Mouse (Mus musculus) stomach, embryonic 16.5 days (tissue): ENCODE measurements at regions not wholly inside any gene's neighbourhood (a gene's known extent, or its start where the extent isn't known, plus 50 kb on each side); places are given as distances from the start of the nearest gene placed in this dataset.

Experiments
- ATAC-seq: fragments of 200-750 bp; cut with Nextera tagmentation; 2 replicates; pipeline ENCODE4 v1.8.0; 2017; ENCODE audit warnings: moderate number of reproducible peaks, moderate TSS enrichment; ENCODE audit not compliant: insufficient read depth, low FRiP score
- H3K27ac ChIP-seq: fragments of 300-500 bp; sonication (generic); 2 replicates; pipeline ENCODE4 v1.5.1; 2014; ENCODE audit warnings: low read length
- H3K27me3 ChIP-seq: fragments of 300-500 bp; sonication (generic); 2 replicates; pipeline ENCODE4 v1.6.1; 2014; ENCODE audit warnings: low read length, control low read depth, mixed read lengths; ENCODE audit not compliant: control insufficient read depth, insufficient read depth
- H3K36me3 ChIP-seq: fragments of 300-500 bp; sonication (generic); 2 replicates; pipeline ENCODE4 v1.6.1; 2014; ENCODE audit warnings: low read length; ENCODE audit not compliant: control insufficient read depth, insufficient read depth
- H3K4me1 ChIP-seq: fragments of 300-500 bp; sonication (generic); 2 replicates; pipeline ENCODE4 v1.6.1; 2014; ENCODE audit warnings: low read length, control low read depth, mixed read lengths; ENCODE audit not compliant: control insufficient read depth, insufficient read depth
- H3K4me2 ChIP-seq: fragments of 300-500 bp; sonication (generic); 2 replicates; pipeline ENCODE4 v1.6.1; 2014; ENCODE audit warnings: low read depth, low read length, mixed read lengths
- H3K4me3 ChIP-seq: fragments of 300-500 bp; sonication (generic); replicated peaks from 2 replicates; pipeline ENCODE4 v1.5.1; 2014; ENCODE audit warnings: mild to moderate bottlenecking, low read length
- H3K9ac ChIP-seq: fragments of 300-500 bp; sonication (generic); 2 replicates; pipeline ENCODE4 v1.6.1; 2014; ENCODE audit warnings: low read length
- H3K9me3 ChIP-seq: fragments of 300-500 bp; sonication (generic); replicated peaks from 2 replicates; pipeline ENCODE4 v1.6.1; 2016; ENCODE audit warnings: low read length, control low read depth; ENCODE audit not compliant: control insufficient read depth
- WGBS: fragments of 180-500 bp; shearing (Covaris S2); extraction: QIAGEN DNeasy Blood & Tissue Kit; methylation state at CpG from one replicate; pipeline ENCODE4 v1.1.7; 2014; 5-methylcytosine and 5-hydroxymethylcytosine counted together

- Histone ChIP-seq H3K4me2 (no peak overlapping the region), H3K4me1 (no peaks in the 10 kb centered on the region), H3K4me3 (no peak overlapping the region), H3K27ac (no peak overlapping the region), H3K9me3 (no peaks in the 10 kb centered on the region), H3K27me3 (no peaks in the 10 kb centered on the region), H3K9ac (no peak overlapping the region), H3K36me3 (no peaks in the 10 kb centered on the region)
- no peak for ATAC-seq
- WGBS, result 80% methylated on average over 5 of the region's 5 CpGs
Observed at GRCm38 (mm10) chr2:47834055-47834799, 979.7 kb upstream of the Acvr2a start.

DNA sequence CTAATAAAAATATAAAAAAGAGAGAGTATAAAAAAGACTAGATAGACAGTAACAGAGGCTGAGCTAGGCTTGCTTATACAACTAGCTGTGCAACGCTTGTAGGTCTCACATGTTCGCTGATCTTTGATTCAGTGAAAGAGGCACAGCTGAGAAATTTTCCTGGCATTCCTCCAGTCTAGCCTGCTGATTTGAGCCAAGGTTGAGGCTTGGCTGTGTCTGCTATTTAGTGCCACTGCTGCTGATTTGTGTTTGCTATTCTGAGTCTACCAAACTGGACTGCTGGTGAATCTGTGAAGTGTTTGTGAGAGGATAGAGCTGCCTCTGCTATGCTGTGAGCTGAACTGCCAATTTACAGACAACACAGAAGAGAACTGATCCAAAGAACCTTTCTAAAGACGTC is 956.7 kb upstream of the Acvr2a start:
- Histone ChIP-seq H3K9me3 (no peaks in the 10 kb centered on the region), H3K4me2 (no peak overlapping the region), H3K9ac (no peak overlapping the region), H3K27ac (no peak overlapping the region), H3K27me3 (no peaks in the 10 kb centered on the region), H3K4me3 (no peak overlapping the region), H3K4me1 (no peaks in the 10 kb centered on the region), H3K36me3 (no peaks in the 10 kb centered on the region)
- no peak for ATAC-seq
- WGBS, result 52% methylated on average over 3 of the region's 3 CpGs

GRCm38 (mm10) chr2:47862446-47862845 is 951.5 kb upstream of the Acvr2a start:
- no peak for ATAC-seq

DNA sequence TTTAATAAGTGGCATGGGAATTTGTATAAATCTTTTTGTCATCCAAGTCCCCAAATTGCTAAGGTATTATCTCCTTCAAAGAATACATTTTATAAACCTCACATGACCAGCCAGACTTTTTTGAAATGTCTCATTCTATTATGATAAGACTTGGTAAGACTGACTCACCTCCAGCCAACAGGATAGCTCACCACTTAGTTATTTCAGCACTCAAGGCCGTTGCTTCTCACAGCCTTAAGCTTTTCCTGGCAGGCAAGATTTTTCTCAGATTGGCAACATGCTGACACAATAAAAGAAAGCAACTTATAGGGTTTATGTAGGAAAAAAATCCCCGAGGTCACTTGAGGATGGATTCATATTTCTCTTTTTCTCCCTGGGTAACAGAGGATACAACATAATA is 935.9 kb upstream of the Acvr2a start:
- Histone ChIP-seq H3K9ac (no peak overlapping the region), H3K9me3 (no peaks in the 10 kb centered on the region), H3K4me1 (no peaks in the 10 kb centered on the region), H3K4me3 (no peak overlapping the region), H3K27ac (no peak overlapping the region), H3K36me3 (no peaks in the 10 kb centered on the region), H3K4me2 (no peak overlapping the region), H3K27me3 (no peaks in the 10 kb centered on the region)
- ATAC-seq, result no peak
- WGBS, result 57% methylated on average over 2 of the region's 2 CpGs

More at GRCm38 (mm10) chr2:47862446-47862845, 951.5 kb upstream of the Acvr2a start:
- 73% methylated on average over 1 of the region's 1 CpGs for WGBS
- Histone ChIP-seq H3K27me3 (no peaks in the 10 kb centered on the region), H3K4me1 (no peaks in the 10 kb centered on the region), H3K27ac (no peak overlapping the region), H3K36me3 (no peaks in the 10 kb centered on the region), H3K4me3 (no peak overlapping the region), H3K9me3 (no peaks in the 10 kb centered on the region), H3K9ac (no peak overlapping the region), H3K4me2 (no peak overlapping the region)

DNA sequence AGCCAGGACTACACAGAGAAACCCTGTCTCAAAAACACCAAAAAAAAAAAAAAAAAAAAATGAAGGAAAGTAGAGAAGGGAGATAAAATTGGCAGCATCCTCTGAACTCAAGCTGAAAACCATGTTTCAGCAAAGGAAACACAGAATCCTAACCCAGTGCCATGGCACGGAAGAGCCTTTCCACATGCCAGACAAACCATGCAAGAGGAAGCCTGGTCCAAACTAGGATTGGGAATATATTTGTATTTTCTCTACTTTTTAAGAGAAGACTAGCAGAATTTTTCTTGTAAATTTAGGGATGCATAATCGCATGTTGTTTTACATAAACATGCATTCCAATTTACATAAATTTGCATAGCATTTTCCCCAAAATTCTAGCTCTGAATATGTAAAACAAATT is 934.8 kb upstream of the Acvr2a start:
- WGBS, result 89% methylated on average over 2 of the region's 2 CpGs
- Histone ChIP-seq H3K9me3 (no peaks in the 10 kb centered on the region), H3K4me2 (no peak overlapping the region), H3K27ac (no peak overlapping the region), H3K9ac (no peak overlapping the region), H3K4me1 (no peaks in the 10 kb centered on the region), H3K27me3 (no peaks in the 10 kb centered on the region), H3K36me3 (no peaks in the 10 kb centered on the region), H3K4me3 (no peak overlapping the region)
- ATAC-seq, result no peak

DNA sequence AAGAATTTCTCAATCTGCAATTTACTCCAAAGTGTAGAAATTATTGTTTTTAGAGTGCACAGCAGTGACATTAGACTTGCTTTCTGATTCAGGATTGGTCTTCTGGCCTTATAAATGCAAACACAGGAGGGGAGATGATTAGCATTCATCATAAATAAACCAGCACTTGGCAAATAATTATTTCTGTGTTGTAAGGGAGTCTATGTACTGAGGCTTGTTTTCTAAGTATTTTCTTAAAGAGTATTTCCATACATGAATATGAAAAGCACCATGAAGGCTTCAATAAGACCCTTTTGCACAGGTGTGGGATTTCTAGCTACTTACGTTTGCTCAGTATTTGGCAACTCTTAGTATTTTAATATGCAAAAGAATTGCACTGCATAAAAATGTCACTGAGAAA is 934.1 kb upstream of the Acvr2a start:
- H3K4me1 ChIP-seq, result no peaks in the 10 kb centered on the region
- no peaks in the 10 kb centered on the region for H3K36me3 ChIP-seq
- H3K27me3 ChIP-seq, result no peaks in the 10 kb centered on the region
- no peak overlapping the region for H3K9ac ChIP-seq
- no peak overlapping the region for H3K27ac ChIP-seq
- no peak overlapping the region for H3K4me2 ChIP-seq
- 79% methylated on average over 1 of the region's 1 CpGs for WGBS
- H3K4me3 ChIP-seq, result no peak overlapping the region
- ATAC-seq, result no peak
- H3K9me3 ChIP-seq, result no peaks in the 10 kb centered on the region

GRCm38 (mm10) chr2:47888166-47888565 is 925.7 kb upstream of the Acvr2a start:
- Histone ChIP-seq H3K27ac (no peak overlapping the region), H3K4me1 (no peaks in the 10 kb centered on the region), H3K27me3 (no peaks in the 10 kb centered on the region), H3K36me3 (no peaks in the 10 kb centered on the region), H3K9ac (no peak overlapping the region), H3K4me3 (no peak overlapping the region), H3K4me2 (no peak overlapping the region), H3K9me3 (no peaks in the 10 kb centered on the region)
- WGBS, result 55% methylated on average over 1 of the region's 1 CpGs
- ATAC-seq, result no peak

GRCm38 (mm10) chr2:47891366-47891765 is 922.5 kb upstream of the Acvr2a start:
- no peak overlapping the region for H3K27ac ChIP-seq
- 61% methylated on average over 1 of the region's 1 CpGs for WGBS
- no peak for ATAC-seq

GRCm38 (mm10) chr2:47892879-47893278 is 921.0 kb upstream of the Acvr2a start:
- H3K4me3 ChIP-seq, result no peak overlapping the region

More at GRCm38 (mm10) chr2:47891366-47891765, 922.5 kb upstream of the Acvr2a start:
- H3K4me1 ChIP-seq, result no peaks in the 10 kb centered on the region
- no peaks in the 10 kb centered on the region for H3K27me3 ChIP-seq
- H3K9me3 ChIP-seq, result no peaks in the 10 kb centered on the region
- H3K36me3 ChIP-seq, result no peaks in the 10 kb centered on the region
- H3K9ac ChIP-seq, result no peak overlapping the region
- no peak overlapping the region for H3K4me3 ChIP-seq
- no peak overlapping the region for H3K4me2 ChIP-seq

More at GRCm38 (mm10) chr2:47892879-47893278, 921.0 kb upstream of the Acvr2a start:
- 71% methylated on average over 2 of the region's 2 CpGs for WGBS
- no peak overlapping the region for H3K4me2 ChIP-seq
- H3K9me3 ChIP-seq, result no peaks in the 10 kb centered on the region
- ATAC-seq, result no peak
- no peak overlapping the region for H3K27ac ChIP-seq
- no peaks in the 10 kb centered on the region for H3K36me3 ChIP-seq
- H3K9ac ChIP-seq, result no peak overlapping the region
- no peaks in the 10 kb centered on the region for H3K27me3 ChIP-seq
- H3K4me1 ChIP-seq, result no peaks in the 10 kb centered on the region
